Mouse (Mus musculus): ENCODE results near the gene Ctsa.
"Not testable (repeated sequence)": the region's sequence is repeated elsewhere in the genome, so short reads cannot be mapped to it uniquely, and the experiment has no call there.

Gene Ctsa

GRCm38 (mm10) chr2:164832748-164833301 lies at the start of gene Ctsa:
Gene Ctsa, plus strand, starts transcription at chr2:164832873.
- DNase-seq (ENCODE audit: low read depth in 1 of 2, low spot score in 2 of 2), result peak; percentile 45 to 67

GRCm38 (mm10) chr2:164783926-164784581 lies 48.6 kb upstream of the Ctsa start:
- no peak for DNase-seq (ENCODE audit: low read depth in 1 of 2, low spot score in 2 of 2)

GRCm38 (mm10) chr2:164784869-164785420 lies 47.7 kb upstream of the Ctsa start:
- DNase-seq (ENCODE audit: low read depth in 1 of 2, low spot score in 2 of 2), result no peak

- peak in 1 of 2 experiments; percentile 47 for DNase-seq (ENCODE audit: low read depth in 1 of 2, low spot score in 2 of 2)
Observed at GRCm38 (mm10) chr2:164785481-164786387, 46.9 kb upstream of the Ctsa start, which contains the start of gene Snx21. Gene Snx21, plus strand, starts transcription at chr2:164785823.

- DNase-seq (ENCODE audit: low read depth in 1 of 2, low spot score in 2 of 2), result no peak
Observed at GRCm38 (mm10) chr2:164786388-164786885, 46.2 kb upstream of the Ctsa start.

GRCm38 (mm10) chr2:164787032-164787431 lies 45.6 kb upstream of the Ctsa start:
- no peak for DNase-seq (ENCODE audit: low read depth in 1 of 2, low spot score in 2 of 2)

- DNase-seq (ENCODE audit: low read depth in 1 of 2, low spot score in 2 of 2), result no peak
Observed at GRCm38 (mm10) chr2:164787779-164788178, 44.9 kb upstream of the Ctsa start.

GRCm38 (mm10) chr2:164788411-164788810 lies 44.3 kb upstream of the Ctsa start:
- no peak for DNase-seq (ENCODE audit: low read depth in 1 of 2, low spot score in 2 of 2)

GRCm38 (mm10) chr2:164790451-164790850 lies 42.2 kb upstream of the Ctsa start:
- no peak for DNase-seq (ENCODE audit: low read depth in 1 of 2, low spot score in 2 of 2)

GRCm38 (mm10) chr2:164791841-164792261 lies 40.8 kb upstream of the Ctsa start:
- no peak for DNase-seq (ENCODE audit: low read depth in 1 of 2, low spot score in 2 of 2)

GRCm38 (mm10) chr2:164792400-164793190 lies 40.1 kb upstream of the Ctsa start:
- DNase-seq (ENCODE audit: low read depth in 1 of 2, low spot score in 2 of 2), result no peak

- no peak for DNase-seq (ENCODE audit: low read depth in 1 of 2, low spot score in 2 of 2)
Observed at GRCm38 (mm10) chr2:164793236-164793635, 39.4 kb upstream of the Ctsa start.

GRCm38 (mm10) chr2:164793772-164794171 lies 38.9 kb upstream of the Ctsa start:
- no peak for DNase-seq (ENCODE audit: low read depth in 1 of 2, low spot score in 2 of 2)

- DNase-seq (ENCODE audit: low read depth in 1 of 2, low spot score in 2 of 2), result peak in 1 of 2 experiments; percentile 49
Observed at GRCm38 (mm10) chr2:164794293-164794692, 38.4 kb upstream of the Ctsa start.

- DNase-seq (ENCODE audit: low read depth in 1 of 2, low spot score in 2 of 2), result no peak
Observed at GRCm38 (mm10) chr2:164795868-164796267, 36.8 kb upstream of the Ctsa start.

- not testable (repeated sequence) for DNase-seq (ENCODE audit: low read depth in 1 of 2, low spot score in 2 of 2)
Observed at GRCm38 (mm10) chr2:164798554-164798953, 34.1 kb upstream of the Ctsa start.

GRCm38 (mm10) chr2:164800252-164801004 lies 32.2 kb upstream of the Ctsa start:
- DNase-seq (ENCODE audit: low read depth in 1 of 2, low spot score in 2 of 2), result no peak

GRCm38 (mm10) chr2:164803201-164803920 lies 29.3 kb upstream of the Ctsa start:
- DNase-seq (ENCODE audit: low read depth in 1 of 2, low spot score in 2 of 2), result no peak

GRCm38 (mm10) chr2:164803921-164804313 lies 28.8 kb upstream of the Ctsa start:
- DNase-seq (ENCODE audit: low read depth in 1 of 2, low spot score in 2 of 2), result no peak

Measured in monocyte, adult 2 months (primary cell).